Mouse (Mus musculus) heart, embryonic 14.5 days (tissue): ENCODE data around the gene Dop1a. TPM values are rescaled to one million over a fixed set of nuclear protein-coding genes. Genes with fewer than 3 reads are reported as not detected.

Experiments used
- ATAC-seq: fragments of 200-750 bp; cut with Nextera tagmentation; 2 replicates; pipeline ENCODE4 v1.8.0; 2017; ENCODE audit warnings: low read depth, moderate TSS enrichment; ENCODE audit not compliant: insufficient number of reproducible peaks, insufficient read depth, low FRiP score
- H3K27ac ChIP-seq, 2 experiments: fragments of 200-500 bp in 1 of 2; fragments of 300-500 bp in 1 of 2; sonication (generic) in 1 of 2; replicated peaks in 1 of 2; 2 replicates each; pipeline ENCODE4 v1.5.1; 2012 to 2014; ENCODE audit warnings: low read depth in 2 of 2, low read length in 2 of 2, control low read depth in 1 of 2, mild to moderate bottlenecking in 1 of 2, mixed read lengths in 1 of 2; ENCODE audit not compliant: control insufficient read depth in 1 of 2, insufficient read depth in 1 of 2
- H3K27me3 ChIP-seq: fragments of 300-500 bp; sonication (generic); 2 replicates; pipeline ENCODE4 v1.6.1; 2014; ENCODE audit warnings: mild to moderate bottlenecking, low read length, control low read depth; ENCODE audit not compliant: control insufficient read depth, insufficient read depth
- H3K36me3 ChIP-seq: fragments of 300-500 bp; sonication (generic); 2 replicates; pipeline ENCODE4 v1.6.1; 2014; ENCODE audit warnings: mild to moderate bottlenecking, control low read depth, low read length, mixed read lengths; ENCODE audit not compliant: control insufficient read depth, insufficient read depth
- H3K4me1 ChIP-seq, 2 experiments: fragments of 200-500 bp in 1 of 2; fragments of 300-500 bp in 1 of 2; sonication (generic) in 1 of 2; 2 replicates each; pipeline ENCODE4 v1.6.1; 2012 to 2014; ENCODE audit warnings: low read length in 2 of 2, control low read depth in 1 of 2, mixed read lengths in 1 of 2; ENCODE audit not compliant: control insufficient read depth in 2 of 2, insufficient read depth in 2 of 2
- H3K4me2 ChIP-seq: fragments of 300-500 bp; sonication (generic); 2 replicates; pipeline ENCODE4 v1.6.1; 2014; ENCODE audit warnings: mild to moderate bottlenecking, low read length
- H3K4me3 ChIP-seq, 2 experiments: fragments of 200-500 bp in 1 of 2; fragments of 300-500 bp in 1 of 2; sonication (generic) in 1 of 2; 2 replicates each; pipeline ENCODE4 v1.5.1; 2012 to 2014; ENCODE audit warnings: low read length in 2 of 2, mild to moderate bottlenecking in 2 of 2, control low read depth in 1 of 2, low read depth in 1 of 2, moderate library complexity in 1 of 2; ENCODE audit not compliant: control insufficient read depth in 1 of 2, insufficient read depth in 1 of 2
- H3K9ac ChIP-seq: fragments of 300-500 bp; sonication (generic); 2 replicates; pipeline ENCODE4 v1.6.1; 2014; ENCODE audit warnings: mild to moderate bottlenecking, low read length
- H3K9me3 ChIP-seq: fragments of 300-500 bp; sonication (generic); 2 replicates; pipeline ENCODE4 v1.6.1; 2016; ENCODE audit warnings: low read length, control low read depth; ENCODE audit not compliant: control insufficient read depth
- WGBS: fragments of 180-500 bp; shearing (Covaris S2); extraction: QIAGEN DNeasy Blood & Tissue Kit; methylation state at CpG from one replicate; pipeline ENCODE4 v1.1.7; 2014; 5-methylcytosine and 5-hydroxymethylcytosine counted together
- polyA plus RNA-seq: library from polyadenylated mRNA; unstranded; fragments of >200 nt; fragmentation: Nextera tagmentation; extraction: Ambion mirVana; gene quantifications from 2 replicates; pipeline ENCODE4 v1.2.1, GENCODE M21; 2014

Gene Dop1a
- polyA plus RNA-seq, 1 experiment from 2014 or later, result 16.5 TPM

DNA sequence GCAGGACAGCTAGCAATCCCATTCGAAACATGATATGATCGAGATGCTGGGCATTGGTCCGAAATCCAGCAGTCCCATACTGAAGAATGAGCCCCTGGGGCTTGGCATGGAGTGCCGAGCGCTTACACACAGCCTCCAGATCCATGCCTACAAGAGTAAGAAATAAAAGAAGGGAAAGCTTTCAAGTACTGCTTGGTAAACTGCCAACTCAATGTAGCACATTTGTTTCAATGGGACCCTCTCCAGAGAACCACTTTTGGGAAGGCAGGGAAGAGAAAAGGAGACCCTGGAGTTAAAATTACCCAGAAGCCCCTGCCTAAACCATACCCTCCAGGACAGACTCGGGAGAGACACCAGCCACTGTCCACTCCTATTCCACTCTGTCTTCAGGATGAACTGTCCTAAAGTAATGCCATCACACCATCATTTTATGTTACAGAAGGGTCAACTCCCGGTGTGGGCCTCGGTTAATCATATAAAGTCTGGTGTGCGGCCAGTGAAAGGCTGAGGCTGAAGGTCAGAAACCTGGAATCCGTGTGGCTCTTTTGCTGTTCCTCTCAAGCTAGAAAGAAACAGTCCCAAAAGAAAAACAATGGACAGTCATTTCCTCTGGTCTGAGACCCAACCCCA is 103.4 kb downstream of the Dop1a start:
- no peaks in the 10 kb centered on the region for H3K27me3 ChIP-seq
- H3K4me1 ChIP-seq, result peaks cover 8 to 12% of the 10 kb centered on the region in 2 experiments
- H3K4me3 ChIP-seq, result peak overlapping the region; percentile 31 to 86; a peak in 2 of 4 replicates
- H3K27ac ChIP-seq, result 0 out of 4 replicates have a peak overlapping the region, but pooled peaks of 1 of the 2 experiments have one; percentile 14
- peak overlapping the region; percentile 99 for H3K4me2 ChIP-seq
- H3K9ac ChIP-seq, result peak overlapping the region; percentile 85
- H3K36me3 ChIP-seq, result peaks cover 41% of the 10 kb centered on the region
- WGBS, result 77% methylated on average over 10 of the region's 10 CpGs
- H3K9me3 ChIP-seq, result no peaks in the 10 kb centered on the region
- no peak for ATAC-seq

DNA sequence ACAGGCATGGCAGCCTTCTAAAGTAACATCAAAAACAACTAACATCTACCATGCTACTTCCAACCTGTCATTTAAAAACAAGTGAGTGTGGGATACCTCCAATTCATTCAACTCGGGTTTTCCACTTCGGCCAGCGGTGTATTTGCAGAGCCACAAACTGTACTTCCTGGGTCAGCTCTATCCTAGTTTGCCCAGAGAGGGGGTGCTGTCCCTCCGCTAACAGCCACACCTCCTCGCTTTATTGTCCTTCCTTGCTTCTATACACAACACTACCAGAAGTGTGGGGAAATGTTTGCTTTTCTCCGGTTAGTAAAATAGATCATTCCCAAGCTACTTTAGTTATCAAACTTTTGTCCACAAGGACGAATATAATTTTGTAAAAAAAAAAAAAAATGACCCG is 104.0 kb downstream of the Dop1a start:
- Histone ChIP-seq H3K4me1 (peaks cover 8 to 12% of the 10 kb centered on the region in 2 experiments), H3K4me2 (peak overlapping the region; percentile 99), H3K27ac (no peak overlapping the region; a peak in 1 of 4 replicates), H3K9ac (peak overlapping the region; percentile 85), H3K4me3 (peak overlapping the region; percentile 86 to 87), H3K9me3 (no peaks in the 10 kb centered on the region), H3K27me3 (no peaks in the 10 kb centered on the region), H3K36me3 (peaks cover 35% of the 10 kb centered on the region)
- 10% methylated on average over 8 of the region's 8 CpGs for WGBS
- no peak for ATAC-seq

DNA sequence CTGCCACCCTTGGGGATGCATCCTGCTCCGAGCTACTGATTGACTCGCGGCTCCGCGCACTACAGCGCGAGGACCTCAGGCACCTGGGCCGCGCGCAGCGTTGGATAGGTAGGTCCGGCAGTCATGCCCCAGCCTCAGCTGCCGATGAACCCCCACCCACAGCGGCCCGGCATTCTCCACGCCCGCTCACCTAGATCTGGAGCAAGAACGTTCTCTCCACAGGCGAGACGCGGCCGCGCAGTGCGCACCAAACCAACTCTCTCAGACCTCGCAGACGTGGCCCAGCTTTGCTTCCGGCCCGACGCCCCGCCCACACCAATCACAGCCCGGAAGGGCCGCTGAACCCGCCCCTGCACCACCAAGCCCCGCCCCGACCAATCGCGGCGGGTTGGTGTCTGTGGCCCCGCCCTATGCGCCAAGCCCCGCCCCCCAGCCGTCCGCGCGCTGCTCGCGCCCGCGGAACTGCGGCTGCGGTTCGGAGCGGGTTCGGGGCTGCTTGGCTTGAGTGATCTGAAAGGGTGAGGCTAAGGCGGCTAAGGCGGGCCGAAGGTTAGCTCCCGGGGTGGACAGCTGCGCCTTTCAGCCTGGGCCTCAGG is 104.7 kb downstream of the Dop1a start, which contains the start of the genes Pgm3 and Rwdd2a:
Gene Pgm3 (minus strand): TSS at position 303 of the 596 bp plus-strand sequence.
Gene Rwdd2a (plus strand): TSS at position 452 of the 596 bp plus-strand sequence.
- Histone ChIP-seq H3K27me3 (no peaks in the 10 kb centered on the region), H3K36me3 (peaks cover 28% of the 10 kb centered on the region), H3K9ac (peak within 1 kb of the TSS; percentile 85), H3K4me1 (peaks cover 8 to 12% of the 10 kb centered on the region in 2 experiments), H3K4me3 (peak within 1 kb of the TSS; percentile 86 to 87), H3K27ac (peak within 1 kb of the TSS; percentile 58 to 76; a peak in 3 of 4 replicates), H3K9me3 (no peaks in the 10 kb centered on the region), H3K4me2 (peak within 1 kb of the TSS; percentile 99)
- WGBS, result under 1% methylated on average over 59 of the region's 59 CpGs
- ATAC-seq, result peak; percentile 97

DNA sequence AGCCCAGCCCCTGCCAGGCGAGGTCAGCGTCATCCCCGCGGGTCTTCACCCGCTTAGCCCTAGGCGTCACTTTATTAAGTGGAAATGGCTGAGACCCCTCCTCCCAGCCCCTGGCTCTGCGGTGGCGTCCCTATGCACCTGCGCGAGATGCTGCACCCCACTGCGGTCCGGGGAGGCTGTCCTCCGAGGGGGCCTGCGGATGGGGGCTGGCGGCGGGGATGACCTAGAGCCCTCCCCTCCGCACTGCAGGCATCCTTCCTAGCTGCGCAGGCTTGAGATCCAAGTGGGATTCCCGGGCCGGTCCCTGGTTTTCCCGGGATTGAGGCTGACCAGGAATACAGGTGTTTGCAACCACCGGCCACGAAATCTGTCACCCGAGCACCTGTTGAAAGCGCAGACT is 105.2 kb downstream of the Dop1a start:
- H3K9me3 ChIP-seq, result no peaks in the 10 kb centered on the region
- ATAC-seq, result peak; percentile 14
- peaks cover 23% of the 10 kb centered on the region for H3K36me3 ChIP-seq
- WGBS, result under 1% methylated on average over 25 of the region's 25 CpGs
- H3K4me3 ChIP-seq, result peak overlapping the region; percentile 86 to 87
- H3K4me1 ChIP-seq, result peaks cover 8 to 12% of the 10 kb centered on the region in 2 experiments
- H3K9ac ChIP-seq, result peak overlapping the region; percentile 73
- peak overlapping the region; percentile 99 for H3K4me2 ChIP-seq
- no peaks in the 10 kb centered on the region for H3K27me3 ChIP-seq
- no peak overlapping the region for H3K27ac ChIP-seq

DNA sequence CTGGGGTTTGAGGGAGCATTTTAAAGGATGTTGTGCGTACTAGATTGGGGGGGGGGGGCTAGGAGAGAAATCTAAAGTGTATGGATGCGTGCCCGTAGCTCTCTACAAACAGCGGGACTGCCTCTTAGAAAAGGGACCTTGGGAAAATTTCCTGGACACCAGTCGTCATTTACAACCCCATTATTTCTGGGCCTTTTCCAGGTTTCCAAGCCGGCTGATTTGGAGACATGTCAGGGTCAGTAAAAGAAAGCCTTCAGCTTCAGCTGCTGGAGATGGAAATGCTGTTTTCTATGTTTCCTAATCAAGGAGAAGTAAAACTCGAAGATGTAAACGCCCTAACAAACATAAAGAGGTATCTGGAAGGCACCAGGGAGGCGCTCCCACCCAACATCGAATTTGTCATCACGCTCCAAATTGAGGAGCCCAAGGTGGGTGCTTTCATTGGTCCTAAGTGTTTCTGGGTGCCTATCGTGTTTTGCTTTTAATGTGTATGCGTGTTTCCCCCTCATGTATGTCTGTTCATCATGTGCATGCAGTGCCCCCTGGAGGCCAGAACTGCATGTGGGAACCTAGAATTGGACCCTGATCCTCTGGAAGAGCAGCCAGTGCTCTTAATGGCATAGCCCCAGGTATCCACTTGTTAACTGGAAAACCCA is 105.8 kb downstream of the Dop1a start:
- Histone ChIP-seq H3K27me3 (no peaks in the 10 kb centered on the region), H3K27ac (no peak overlapping the region), H3K4me2 (peak overlapping the region; percentile 99), H3K4me3 (peak overlapping the region; percentile 86 to 87), H3K4me1 (peaks cover 8 to 12% of the 10 kb centered on the region in 2 experiments), H3K36me3 (peaks cover 18% of the 10 kb centered on the region), H3K9me3 (no peaks in the 10 kb centered on the region), H3K9ac (peak overlapping the region; percentile 73)
- no peak for ATAC-seq
- WGBS, result 8% methylated on average over 13 of the region's 13 CpGs

DNA sequence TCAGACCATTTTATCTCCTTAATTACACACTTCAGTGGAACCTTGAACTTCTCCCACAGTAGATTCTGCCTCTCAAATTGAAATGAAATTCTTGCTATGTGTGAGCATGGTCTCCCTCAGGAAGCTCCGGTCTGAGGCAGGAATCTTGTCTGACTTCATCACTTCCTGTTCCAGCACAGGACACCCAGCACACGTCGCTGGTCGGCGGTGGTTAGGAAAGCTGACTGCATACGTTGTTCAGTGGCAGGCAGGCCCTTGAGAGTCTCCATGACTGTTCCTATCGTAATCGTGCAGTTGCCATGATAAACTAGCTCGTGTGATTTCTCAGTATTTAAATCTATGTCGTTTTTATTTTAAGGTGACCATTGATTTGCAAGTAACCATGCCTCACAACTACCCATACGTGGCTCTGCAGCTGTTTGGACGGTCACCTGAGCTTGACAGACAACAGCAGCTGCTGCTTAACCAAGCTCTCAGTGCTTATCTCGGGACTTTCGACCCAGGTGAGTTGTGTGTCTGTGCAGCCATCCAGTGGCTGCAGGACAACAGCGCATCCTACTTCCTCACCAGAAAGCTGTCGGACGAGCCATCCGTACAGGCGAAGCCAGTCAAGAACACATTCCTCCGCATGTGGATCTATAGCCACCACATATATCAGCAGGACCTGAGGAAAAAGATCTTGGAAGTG is 106.8 kb downstream of the Dop1a start:
- 67% methylated on average over 20 of the region's 20 CpGs for WGBS
- Histone ChIP-seq H3K4me1 (peaks cover 8 to 12% of the 10 kb centered on the region in 2 experiments), H3K4me2 (no peak overlapping the region), H3K4me3 (no peak overlapping the region), H3K27ac (no peak overlapping the region), H3K36me3 (peaks cover 9% of the 10 kb centered on the region), H3K9ac (no peak overlapping the region), H3K9me3 (no peaks in the 10 kb centered on the region), H3K27me3 (no peaks in the 10 kb centered on the region)
- no peak for ATAC-seq

DNA sequence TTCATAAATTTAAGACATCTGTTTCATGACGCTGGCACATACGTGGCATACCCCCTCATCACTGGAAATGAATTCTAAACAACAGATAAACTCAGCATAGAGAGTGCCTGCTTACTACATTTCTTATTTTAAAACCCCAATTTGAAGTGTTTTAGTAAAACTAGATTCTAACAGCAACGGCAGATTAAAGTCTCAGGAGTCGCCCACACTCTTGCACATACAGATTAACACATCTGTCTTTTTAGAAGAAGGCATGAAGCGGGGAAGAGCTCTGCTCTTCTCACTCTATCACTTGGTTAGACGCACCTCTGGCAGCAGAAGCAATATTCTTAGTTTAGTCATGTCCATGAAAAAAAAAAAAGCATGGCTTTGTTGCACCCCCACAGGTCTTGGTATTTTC is 108.2 kb downstream of the Dop1a start:
- Histone ChIP-seq H3K4me3 (no peak overlapping the region), H3K4me1 (peaks cover 8 to 12% of the 10 kb centered on the region in 2 experiments), H3K9ac (no peak overlapping the region), H3K36me3 (no peaks in the 10 kb centered on the region), H3K4me2 (no peak overlapping the region), H3K27ac (no peak overlapping the region), H3K27me3 (no peaks in the 10 kb centered on the region), H3K9me3 (no peaks in the 10 kb centered on the region)
- no peak for ATAC-seq
- 93% methylated on average over 6 of the region's 6 CpGs for WGBS
